Mouse (Mus musculus) layer of hippocampus, postnatal 25 days (tissue): ENCODE results near the gene Adm. TPM values are rescaled to one million over a fixed set of nuclear protein-coding genes. Genes with fewer than 3 reads are reported as not detected.
"Not testable (repeated sequence)": the region's sequence is repeated elsewhere in the genome, so short reads cannot be mapped to it uniquely, and the experiment has no call there.

Experiments used
- DNase-seq, 2 experiments: peaks; one replicate each; pipeline ENCODE4 v3.0.0; 2022; ENCODE audit warnings: mixed read lengths in 2 of 2, low spot score in 1 of 2; ENCODE audit errors: extremely low spot score in 1 of 2
- total RNA-seq, 2 experiments: library from RNA; stranded (reverse); gene quantifications; 2 replicates each; pipeline ENCODE4 v1.2.3; 2021

The Adm gene
- total RNA-seq, 2 experiments from 2014 or later = 1.2 to 1.9 TPM

DNA sequence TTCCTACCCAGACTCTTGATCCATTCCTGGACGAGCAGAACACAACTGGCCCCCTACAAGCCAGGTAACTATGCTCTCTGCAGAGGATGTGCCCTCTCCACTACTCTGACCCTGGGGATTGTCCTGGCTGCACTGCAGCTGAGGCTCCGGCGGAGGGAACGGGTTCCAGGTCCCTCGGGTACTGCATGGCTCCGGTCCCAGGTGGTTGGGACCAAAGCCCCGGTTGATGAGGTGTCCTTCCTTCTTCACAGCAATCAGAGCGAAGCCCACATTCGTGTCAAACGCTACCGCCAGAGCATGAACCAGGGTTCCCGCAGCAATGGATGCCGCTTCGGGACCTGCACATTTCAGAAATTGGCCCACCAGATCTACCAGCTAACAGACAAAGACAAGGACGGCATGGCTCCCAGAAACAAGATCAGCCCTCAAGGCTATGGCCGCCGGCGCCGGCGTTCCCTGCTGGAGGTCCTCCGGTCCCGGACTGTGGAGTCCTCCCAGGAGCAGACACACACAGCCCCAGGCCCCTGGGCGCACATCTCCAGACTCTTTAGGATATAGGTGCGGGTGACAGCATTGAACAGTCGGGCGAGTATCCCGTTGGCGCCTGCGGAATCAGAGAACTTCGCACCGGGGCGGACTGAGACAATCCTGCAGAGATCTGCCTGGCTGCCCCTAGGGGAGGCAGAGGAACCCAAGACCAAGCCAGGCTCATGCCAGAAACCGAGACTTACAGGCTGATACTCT is 1.3 kb downstream of the Adm start:
- no peak for DNase-seq

DNA sequence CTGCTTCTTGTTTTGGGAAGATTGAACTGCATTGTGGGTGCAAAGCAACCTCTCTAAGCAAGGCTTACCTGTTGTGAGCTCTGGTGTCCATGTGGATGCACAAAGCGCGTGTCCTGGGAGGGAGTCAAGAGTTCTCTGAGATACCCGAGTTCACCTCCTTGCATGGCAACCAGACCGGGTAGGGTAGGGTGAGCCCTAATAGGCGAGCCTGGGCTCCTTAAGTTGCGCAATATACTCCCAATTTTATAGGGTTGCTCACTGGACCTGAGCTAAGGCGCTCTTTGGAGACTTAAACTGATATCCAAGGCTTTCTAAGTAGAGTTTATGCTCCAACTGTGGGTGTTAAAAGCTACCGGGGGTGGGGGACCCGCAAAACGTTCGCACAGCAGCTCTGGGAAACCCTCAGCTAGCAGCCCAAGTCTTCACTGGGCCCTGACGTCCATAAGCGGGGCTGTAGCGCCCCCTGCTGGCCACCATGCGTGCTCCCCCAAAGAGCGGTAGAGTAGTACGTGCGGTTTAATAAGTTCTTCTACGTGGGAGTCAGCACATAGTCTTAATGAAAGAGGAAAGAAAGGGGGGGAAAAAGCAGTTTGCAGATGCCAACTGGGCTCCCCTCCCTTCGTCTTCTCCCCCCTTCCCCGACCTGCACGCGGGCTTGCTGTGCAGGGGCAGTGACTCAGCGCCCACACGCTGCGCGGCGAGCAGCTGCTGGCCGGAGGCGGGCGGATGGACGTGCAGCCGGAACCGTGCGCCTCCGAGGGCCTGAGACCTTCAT is 2.6 kb downstream of the Adm start:
- DNase-seq = peak; percentile 76 to 86

DNA sequence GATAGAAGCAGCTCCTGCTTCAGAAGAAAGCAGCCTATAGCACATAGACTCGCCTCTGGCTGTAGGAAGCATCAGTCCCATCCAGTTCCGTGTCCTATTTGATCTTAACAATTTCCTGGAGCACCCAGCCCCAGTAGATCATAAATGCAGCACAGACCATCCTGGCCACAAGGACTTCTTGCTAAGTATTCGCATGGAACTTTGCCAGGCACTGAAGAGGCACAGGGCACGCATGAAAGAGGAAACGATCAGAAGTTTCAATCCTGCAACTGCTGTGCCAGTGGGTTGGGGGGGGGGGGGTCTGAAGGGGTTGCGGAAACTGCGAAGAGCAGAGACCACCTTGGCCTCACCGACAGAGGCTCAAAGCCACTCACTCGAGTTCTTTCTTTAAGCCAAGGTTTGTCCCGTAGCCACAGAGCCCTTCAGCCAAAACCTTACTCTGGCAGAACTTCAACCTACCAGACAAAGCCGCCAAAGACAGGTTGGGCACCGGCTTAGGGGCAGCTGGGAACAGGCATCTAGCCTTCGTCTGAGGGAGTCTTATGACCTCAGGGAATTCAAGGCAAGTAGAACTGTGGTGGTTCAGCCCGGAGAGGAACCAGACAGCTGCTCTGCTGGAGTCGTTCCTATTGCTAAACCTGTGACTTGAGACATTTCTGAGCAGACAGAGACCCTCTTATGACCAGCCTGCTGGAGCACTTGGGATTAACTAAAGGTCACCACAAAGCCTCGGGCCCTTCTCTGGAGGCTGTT is 3.9 kb downstream of the Adm start:
- no peak for DNase-seq

DNA sequence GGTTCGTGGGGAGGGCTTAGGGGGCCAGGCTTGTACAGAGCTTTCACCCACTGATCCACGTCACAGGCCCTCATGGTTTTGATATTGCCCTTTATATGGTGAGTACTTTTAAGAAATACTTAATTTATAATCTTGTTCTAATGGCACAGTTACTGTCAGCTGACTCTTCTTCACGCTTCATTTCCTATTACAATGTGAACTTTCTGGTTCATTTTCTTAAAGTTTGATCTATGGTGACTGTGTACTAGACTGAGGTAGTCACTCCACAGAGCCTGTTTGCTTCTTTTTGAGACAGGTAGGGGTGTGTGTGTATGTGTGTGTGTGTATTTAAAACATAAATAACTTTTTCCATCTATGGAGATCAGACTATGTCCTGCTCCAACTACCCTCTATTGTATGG is 8.5 kb downstream of the Adm start:
- no peak for DNase-seq

DNA sequence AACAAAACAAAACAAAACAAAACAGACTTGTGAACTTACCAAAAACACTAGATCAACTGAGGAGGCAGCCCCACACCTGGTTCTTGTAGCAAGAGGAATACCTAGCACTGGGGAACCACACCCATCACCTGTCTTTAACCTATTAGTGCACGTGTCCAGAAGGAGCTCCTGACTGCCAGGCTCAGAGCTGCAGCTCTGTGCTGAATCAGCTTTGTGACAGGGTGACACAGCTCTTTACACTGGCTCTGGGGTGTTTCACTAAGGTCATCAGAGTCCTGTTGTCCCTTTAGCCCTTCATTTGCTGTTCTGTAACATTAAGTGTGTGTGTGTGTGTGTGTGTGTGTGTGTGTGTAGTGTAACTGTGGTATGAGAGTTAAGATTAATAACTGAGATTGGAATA is 9.1 kb downstream of the Adm start:
- no peak for DNase-seq

DNA sequence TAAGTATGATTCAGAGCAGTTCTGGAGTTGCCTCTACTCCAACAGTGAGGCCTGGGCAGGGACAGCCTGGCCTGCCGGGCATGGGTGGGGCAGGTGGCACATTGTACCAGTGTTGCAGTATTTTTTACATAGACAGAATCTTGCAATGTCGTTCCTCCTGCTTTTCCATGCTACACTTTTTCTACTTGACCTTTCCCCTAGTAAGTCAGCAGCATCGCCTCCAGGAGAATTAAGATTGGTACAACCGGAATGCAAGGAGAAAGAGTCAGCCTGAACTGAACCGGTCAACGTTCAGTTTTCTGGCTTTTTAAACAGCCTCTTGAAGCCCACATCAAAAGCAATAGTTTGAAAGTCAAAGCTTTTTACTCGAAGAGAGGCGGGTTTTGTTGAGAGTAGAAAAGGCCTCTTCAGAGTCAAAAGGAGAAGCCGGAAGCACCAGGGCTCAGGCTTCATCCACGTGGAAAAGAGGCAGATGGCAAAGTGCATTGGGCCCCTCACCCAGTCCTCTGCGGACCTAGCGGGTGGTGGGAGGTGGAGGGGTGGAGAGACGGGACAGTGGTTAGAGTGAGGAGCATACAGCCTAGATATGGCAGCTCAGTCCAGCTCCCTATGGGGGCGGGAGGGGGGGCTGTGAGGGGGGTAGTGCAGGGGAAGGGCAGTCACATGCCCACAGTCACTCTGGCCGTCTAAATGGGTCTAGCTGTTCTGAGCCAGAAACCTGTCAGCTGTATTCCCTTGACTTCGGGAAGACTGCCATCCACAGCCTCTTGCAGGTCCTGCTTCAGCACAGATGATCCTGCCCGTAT is 11.0 kb downstream of the Adm start:
- no peak for DNase-seq

DNA sequence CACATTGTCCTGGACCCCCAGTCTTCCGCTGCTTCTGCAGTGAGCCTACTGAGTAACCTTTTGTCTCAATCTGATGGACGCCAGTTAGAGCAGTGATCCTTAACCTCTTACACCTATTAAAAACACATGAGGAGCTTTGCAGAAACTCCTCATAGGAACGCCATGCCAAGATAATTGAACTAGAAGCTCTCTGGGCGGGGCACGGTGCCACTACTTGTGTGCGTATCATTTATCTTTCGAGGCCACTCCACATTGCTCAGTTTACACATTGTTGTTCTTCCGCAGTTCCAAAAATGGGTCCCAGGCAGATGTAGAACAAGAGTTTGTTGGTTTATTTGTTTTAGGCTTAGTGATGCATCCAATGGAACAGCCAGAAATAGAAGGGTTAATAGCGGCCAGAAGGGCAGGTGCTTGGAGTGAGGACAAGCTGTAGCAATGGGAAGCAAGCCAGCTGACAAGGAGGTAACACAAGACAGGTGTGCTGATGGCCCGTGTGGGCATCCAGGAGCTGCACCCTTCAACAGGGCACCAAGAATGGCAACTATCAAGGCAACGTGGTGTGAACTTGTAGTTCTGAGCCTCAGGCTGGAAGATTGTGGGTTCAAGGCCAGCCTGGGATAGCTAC is 11.9 kb downstream of the Adm start:
- no peak for DNase-seq

DNA sequence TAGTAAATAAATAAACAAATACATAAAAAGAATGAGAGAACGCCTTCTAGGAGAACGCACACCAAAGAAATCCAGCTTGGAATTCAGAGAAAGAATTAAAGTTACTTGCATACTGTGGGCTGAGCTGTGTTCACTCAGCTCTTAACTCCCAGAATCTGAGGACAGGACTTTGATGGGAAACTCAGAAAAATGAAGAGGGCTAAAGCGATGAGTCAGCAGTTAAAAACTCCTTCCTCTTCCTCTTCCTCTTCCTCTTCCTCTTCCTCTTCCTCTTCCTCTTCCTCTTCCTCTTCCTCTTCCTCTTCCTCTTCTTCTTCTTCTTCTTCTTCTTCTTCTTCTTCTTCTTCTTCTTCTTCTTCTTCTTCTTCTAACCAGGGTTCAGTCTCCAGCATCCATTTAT is 12.5 kb downstream of the Adm start:
- not testable (repeated sequence) for DNase-seq

DNA sequence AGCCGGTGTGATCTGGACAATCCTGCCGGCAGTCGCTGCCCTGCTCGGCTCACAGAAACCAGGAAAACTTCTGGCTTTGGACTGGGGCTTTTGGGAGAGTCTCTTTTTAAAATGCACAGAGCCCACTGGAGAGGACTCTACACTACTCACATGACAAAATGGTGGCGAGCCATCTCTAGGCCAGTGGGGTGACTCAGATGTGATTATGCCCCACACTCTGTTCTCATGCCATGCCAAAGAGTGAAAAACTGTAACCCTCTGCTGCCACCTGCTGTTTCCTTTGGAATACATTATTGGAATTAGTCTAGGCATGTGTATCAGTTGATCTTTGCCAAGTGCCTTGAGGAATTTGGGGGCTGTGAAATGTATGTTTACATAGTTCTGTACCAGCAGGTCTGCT is 17.9 kb downstream of the Adm start:
- peak in 1 of 2 experiments; percentile 73 for DNase-seq

DNA sequence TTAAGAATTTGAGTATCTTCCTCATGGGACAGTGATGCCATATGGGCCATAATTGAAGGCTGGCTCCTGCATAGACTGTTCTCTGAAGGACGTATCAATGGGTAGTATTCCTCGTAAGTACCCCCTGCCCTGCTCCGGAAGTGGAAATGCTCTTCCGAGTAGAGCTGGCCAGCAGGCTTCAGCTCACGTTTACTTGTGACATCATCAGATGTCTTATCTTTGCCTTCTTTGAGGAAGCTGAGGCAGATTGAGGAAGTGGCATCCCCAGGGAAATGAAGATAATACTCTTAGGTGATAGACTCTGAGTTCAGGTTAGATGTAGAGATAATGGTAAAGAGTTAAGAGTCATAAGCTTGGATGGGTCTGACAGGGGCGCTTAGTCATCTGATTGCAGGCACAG is 18.4 kb downstream of the Adm start:
- DNase-seq = no peak

DNA sequence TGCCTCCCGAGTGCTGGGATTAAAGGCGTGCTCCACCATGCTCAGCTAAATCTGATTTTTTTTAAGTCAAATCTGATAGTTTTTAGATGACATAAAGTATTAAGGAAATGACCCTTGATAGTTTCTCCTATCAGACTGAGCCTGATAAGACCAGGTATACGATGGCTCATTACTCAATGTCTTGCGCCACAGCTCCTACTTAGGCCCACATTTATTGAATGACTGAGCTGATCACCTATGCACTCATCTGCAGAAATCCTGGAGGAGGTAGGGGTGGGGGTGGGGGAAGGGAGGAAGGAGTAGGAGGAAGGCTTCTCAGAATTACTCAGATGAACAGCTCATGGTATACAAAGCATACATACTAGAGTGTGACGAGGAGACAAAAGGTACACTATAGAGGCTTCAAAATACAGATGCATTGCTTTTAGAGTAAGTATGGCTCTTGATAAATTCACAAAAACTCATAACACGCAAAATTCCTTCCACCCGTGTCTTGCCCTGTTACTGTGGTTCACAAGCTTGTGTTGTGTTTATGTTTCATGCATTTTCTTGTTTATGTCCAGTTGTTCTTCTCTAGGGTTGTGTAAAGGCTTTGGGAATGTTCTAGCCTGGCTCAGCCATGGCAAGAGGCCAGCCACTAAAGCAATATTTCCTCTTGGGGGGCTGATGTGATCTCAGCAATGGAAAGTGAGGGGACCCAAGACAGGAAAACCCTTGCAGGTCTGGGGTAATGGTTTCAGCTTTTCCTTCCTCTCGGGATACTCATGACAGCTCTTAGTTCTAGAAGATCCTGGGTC is 19.3 kb downstream of the Adm start:
- no peak for DNase-seq

DNA sequence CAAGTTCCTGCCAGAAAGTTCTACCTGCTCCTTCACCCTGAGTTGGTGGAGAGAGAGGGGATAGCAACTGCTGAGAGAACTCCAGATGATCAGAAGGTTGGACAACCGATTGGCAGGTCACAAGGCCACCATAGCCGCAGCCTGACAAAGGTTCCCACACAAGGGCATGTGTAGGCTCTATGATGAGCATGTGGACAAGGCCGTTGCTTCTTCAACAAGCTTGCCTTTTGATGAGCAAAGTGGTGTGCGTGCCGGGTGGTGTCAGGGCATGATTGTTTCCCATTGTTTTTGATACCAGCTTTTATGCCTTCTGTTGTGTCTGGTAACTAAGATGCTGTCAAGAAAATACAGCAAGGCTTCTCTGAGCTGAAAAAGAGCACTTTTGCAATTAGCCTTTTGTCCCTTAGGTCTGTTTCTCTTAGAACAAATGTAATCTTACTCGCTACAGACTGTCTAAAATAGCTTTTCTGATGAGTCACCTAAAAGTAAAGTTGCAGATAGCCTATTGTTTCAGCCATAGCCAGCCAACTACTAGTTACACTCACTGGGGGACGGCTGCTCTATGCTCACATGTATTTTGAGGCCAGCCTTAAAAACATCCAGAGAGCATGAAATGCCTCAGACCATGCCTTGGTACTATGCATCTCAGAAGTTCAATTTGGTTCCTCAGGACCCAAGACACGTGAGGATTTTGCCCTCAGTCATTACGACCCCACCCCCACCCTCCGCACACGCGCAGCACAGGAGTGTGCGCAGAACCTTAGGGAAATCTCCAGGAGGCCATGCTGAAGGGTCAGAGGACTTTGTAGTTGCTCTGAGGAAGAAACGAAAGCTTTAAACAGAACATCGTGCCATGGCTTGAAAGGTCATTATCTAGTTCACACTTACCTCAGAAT is 20.3 kb downstream of the Adm start:
- DNase-seq = no peak

DNA sequence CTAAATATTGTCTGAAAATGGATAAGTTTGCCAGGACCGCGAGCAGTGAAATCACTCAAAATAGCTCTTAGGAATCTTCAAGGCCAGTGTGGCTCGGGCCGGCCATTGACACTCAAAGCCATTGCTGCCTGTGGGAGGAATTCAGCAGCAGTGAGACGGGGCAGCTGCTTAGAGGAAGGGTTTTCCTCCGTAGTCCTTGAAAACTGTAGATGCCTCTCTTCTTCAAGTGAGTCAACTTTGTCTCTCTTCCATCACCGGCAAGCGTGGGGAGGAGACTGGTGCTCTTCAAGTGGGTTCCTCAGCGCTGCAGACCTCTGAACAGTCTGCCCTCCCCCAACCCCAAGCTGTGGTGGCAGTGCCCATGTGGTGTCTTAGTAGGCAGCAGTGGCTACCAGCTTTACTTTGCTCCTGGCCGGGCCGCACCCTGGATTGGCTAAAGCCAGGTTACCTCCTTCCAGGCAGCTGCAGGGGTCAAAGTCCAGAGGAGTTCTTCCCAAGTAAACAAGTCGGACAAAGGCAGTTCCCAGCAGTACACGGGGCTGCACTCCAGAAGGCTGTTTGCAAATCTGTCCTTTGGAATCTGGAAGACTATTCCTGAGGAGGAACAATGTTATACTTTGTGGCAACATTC is 21.1 kb downstream of the Adm start:
- no peak for DNase-seq

DNA sequence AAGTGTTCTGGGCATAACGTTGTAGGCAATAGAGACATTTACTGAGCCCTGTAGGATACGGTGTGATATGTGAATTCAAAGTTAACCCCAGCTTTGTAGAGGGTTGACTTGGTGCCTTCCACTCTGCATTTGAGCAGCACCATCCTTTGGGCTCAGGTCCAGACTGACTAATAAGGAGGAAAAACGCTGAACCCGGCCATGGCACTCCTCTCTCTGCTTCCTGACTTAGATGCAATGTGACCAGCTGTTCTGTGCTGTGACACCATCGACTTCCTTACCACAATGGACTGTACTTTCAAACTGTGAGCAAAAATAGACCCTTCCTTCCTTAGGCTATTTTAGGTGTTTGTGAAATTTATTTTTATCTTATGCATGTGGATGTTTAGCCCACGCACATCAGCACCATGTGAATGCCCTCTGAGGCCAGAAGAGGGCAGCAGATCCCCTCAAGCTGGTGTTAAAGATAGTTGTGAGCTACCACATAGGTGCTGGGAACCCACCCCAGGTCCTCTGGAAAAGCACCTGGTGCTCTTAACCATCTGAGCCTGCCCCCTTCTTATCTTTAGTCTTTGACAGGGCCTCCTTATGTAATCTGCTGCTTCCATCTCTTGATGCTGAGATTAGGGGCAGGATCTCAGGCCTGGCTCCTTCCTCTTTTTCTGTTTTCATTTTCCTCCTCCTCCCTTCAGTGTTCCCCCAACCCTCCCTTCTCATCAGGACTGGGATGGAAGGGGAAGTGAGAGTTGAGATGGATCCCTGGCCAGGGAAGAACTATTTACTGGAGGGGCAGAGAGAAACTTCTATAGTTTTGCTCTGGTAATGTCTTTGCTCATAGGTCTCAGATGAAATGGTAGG is 21.9 kb downstream of the Adm start:
- DNase-seq = no peak

DNA sequence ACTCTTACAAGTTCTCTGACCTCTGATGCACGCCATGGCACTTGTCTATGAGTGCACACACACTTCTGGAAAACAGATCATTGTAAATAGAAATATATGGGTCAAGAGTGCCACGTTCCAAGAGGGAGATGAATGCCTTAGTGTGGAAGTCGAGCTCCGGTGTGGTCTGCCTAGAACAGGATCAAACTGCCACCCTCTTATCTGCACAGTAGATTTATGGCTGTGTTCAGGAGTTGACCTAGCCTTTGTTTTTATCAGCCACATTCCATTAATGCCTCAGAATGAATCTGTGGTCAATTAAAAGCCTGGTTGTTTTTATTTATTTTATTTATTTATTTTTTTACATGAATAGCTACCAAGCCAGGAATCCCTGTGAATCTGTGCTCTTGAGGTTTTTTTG is 23.0 kb downstream of the Adm start:
- no peak for DNase-seq

DNA sequence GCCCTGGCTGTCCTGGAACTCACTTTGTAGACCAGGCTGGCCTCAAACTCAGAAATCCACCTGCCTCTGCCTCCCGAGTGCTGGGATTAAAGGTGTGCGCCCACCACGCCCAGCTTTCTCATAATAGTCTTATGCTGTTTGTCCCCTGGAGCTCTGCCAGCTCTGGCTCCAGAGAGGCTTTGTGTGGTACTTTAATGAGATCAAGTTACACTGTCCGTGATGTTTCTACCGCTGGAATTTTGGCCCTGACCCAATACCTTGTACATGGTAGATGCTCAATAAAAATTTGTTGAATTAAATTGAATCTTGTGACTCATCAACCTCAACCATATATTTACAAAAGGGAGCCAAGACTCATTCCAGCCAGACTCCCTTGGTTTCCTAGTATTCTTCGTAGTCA is 23.6 kb downstream of the Adm start:
- DNase-seq = no peak

DNA sequence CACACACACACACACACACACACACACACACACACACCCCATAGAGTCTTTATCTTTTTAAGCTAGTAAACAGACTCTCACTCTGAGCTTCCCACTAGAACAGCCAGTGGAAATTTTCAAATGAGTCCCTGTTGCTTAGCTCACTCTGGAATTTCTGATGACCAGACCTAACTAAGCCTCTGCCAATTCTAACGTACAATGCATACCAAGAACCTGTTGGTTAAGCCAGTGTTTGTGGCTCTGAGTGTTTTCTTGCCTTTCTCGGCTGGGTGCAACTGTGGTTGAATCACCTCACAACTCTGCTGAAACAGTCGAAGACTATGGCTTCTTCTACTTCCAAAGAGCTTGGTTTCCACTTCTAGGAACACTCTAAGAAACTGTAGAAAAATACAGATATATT is 27.8 kb downstream of the Adm start:
- no peak for DNase-seq
